Mouse (Mus musculus) limb, embryonic 10.5 days (tissue): Measurements from ENCODE around the gene Cby3. TPM values are rescaled to one million over a fixed set of nuclear protein-coding genes. Genes with fewer than 3 reads are reported as not detected.

Experiments used
- DNase-seq: peaks from one replicate; pipeline ENCODE4 v3.0.0-alpha.2; 2017; ENCODE audit warnings: low spot score
- H3K27ac ChIP-seq: fragments of 300-500 bp; sonication (generic); 2 replicates; pipeline ENCODE4 v1.5.1; 2016; ENCODE audit warnings: mild to moderate bottlenecking
- H3K27me3 ChIP-seq: fragments of 300-500 bp; sonication (generic); 2 replicates; pipeline ENCODE4 v1.6.1; 2016; ENCODE audit warnings: low read depth, mild to moderate bottlenecking; ENCODE audit not compliant: poor library complexity, severe bottlenecking
- H3K36me3 ChIP-seq: fragments of 300-500 bp; sonication (generic); 2 replicates; pipeline ENCODE4 v1.6.1; 2016; ENCODE audit warnings: mild to moderate bottlenecking, moderate library complexity
- H3K4me1 ChIP-seq: fragments of 300-500 bp; sonication (generic); 2 replicates; pipeline ENCODE4 v1.6.1; 2016
- H3K4me3 ChIP-seq: fragments of 300-500 bp; sonication (generic); 2 replicates; pipeline ENCODE4 v1.5.1; 2016; ENCODE audit warnings: mild to moderate bottlenecking, moderate library complexity
- H3K9me3 ChIP-seq: fragments of 300-500 bp; sonication (generic); replicated peaks from 2 replicates; pipeline ENCODE4 v1.6.1; 2016; ENCODE audit warnings: mild to moderate bottlenecking
- WGBS: fragments of 180-500 bp; shearing (Covaris S2); methylation state at CpG from one replicate; pipeline ENCODE4 v1.1.7; 2016; 5-methylcytosine and 5-hydroxymethylcytosine counted together
- microRNA counts: library from miRNA; unstranded; fragments of <30 nt; microRNA quantifications from one replicate; lab custom pipeline; 2017
- microRNA-seq: library from miRNA; unstranded; fragments of <30 nt; microRNA quantifications from one replicate; pipeline ENCODE4, GENCODE M21; 2017
- polyA plus RNA-seq: library from polyadenylated mRNA; unstranded; fragments of >200 nt; fragmentation: Nextera tagmentation; extraction: Ambion mirVana; gene quantifications from 2 replicates; pipeline ENCODE4 v1.2.1, GENCODE M21; 2016

Gene Cby3
- polyA plus RNA-seq, 1 experiment from 2014 or later: 0.43 TPM

DNA sequence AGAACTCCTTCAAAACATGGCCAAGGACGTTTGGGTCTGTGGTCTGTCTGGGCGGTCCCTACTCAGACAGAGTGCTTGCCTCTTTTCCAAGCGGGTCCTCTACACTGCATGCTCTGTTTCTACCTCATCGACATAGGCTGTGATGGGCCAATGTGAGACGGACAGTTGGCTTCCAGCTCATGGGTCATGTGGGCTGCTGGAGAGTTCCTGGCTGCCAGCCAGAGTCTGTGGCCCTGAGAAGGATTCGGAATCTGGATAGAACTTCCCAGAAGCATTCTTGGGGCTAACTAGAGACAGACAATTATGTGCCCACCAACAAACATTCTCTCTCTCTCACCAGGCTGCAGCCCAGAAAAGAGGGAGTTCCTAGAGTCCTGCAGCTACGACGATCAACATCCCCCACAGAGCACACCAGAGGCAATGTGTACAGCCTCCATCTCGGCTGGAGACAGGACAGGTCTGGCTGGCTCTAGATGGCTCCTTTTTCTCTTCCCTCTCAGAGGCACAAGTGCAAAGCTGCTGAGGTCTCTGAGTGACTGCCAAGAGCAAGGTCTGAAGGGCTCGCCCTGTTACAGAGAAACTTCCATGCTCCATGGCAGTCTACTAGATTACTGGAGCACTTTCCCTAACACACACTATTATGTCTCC is 49.2 kb downstream of the Cby3 start:
- DNase-seq: no peak
- H3K9me3 ChIP-seq: no peaks in the 10 kb centered on the region
- H3K27ac ChIP-seq: no peak overlapping the region
- H3K36me3 ChIP-seq: peaks cover 81% of the 10 kb centered on the region
- no peaks in the 10 kb centered on the region for H3K27me3 ChIP-seq
- H3K4me3 ChIP-seq: no peak overlapping the region
- 87% methylated on average over 10 of the region's 10 CpGs for WGBS
- no peaks in the 10 kb centered on the region for H3K4me1 ChIP-seq

- H3K4me1 ChIP-seq: no peaks in the 10 kb centered on the region
- no peaks in the 10 kb centered on the region for H3K27me3 ChIP-seq
- no peak overlapping the region for H3K4me3 ChIP-seq
- peaks cover 72% of the 10 kb centered on the region for H3K36me3 ChIP-seq
- no peak for DNase-seq
- no peaks in the 10 kb centered on the region for H3K9me3 ChIP-seq
- H3K27ac ChIP-seq: no peak overlapping the region
- WGBS: 82% methylated on average over 6 of the region's 6 CpGs
These were observed 53.0 kb downstream of the Cby3 start for GRCm38 (mm10) chr11:50407235-50407634.

MicroRNAs encoded within 50 kb of the gene (microRNA counts, 519-probe panel; counts per million panel counts)
- microRNA mmu-miR-804 (lab: Ali Mortazavi, UCI): 4,238 counts per million, percentile 81 among the panel's probes with 10 or more counts

Small RNAs within 50 kb of the gene (microRNA-seq; reads per million reads assigned to microRNA genes)
- not detected for gene Mir804

Other genes starting within 250 kb of the Cby3 start
- 31.6 and 42.2 TPM in 2 replicates for gene Tbc1d9b, start 223.1 kb upstream of the Cby3 start, polyA plus RNA-seq
- gene Mrnip, start 180.0 kb upstream of the Cby3 start, polyA plus RNA-seq: 30.2 and 34.1 TPM in 2 replicates
- gene Sqstm1, start 143.6 kb upstream of the Cby3 start, polyA plus RNA-seq: 111 and 137 TPM in 2 replicates
- gene Mgat4b, start 143.6 kb upstream of the Cby3 start, polyA plus RNA-seq: 27.7 and 28.6 TPM in 2 replicates
- 0.55 and 0.90 TPM in 2 replicates for gene Ltc4s, start 115.8 kb upstream of the Cby3 start, polyA plus RNA-seq
- gene Maml1, start 62.2 kb upstream of the Cby3 start, polyA plus RNA-seq: 7.3 and 7.7 TPM in 2 replicates
- gene Canx, start 28.8 kb upstream of the Cby3 start, polyA plus RNA-seq: 311 and 334 TPM in 2 replicates
- gene Hnrnph1, start 22.5 kb downstream of the Cby3 start, polyA plus RNA-seq: 586 and 668 TPM in 2 replicates
- gene Rufy1, start 76.7 kb downstream of the Cby3 start, polyA plus RNA-seq: 22.5 and 22.6 TPM in 2 replicates
- 0.46 and 0.72 TPM in 2 replicates for gene Adamts2, start 247.6 kb downstream of the Cby3 start, polyA plus RNA-seq